Mouse (Mus musculus) v-Abl transformed pro-B cells (cell line): ENCODE data around the gene Gpkow.

ENCODE experiments used
- in situ Hi-C, 2 experiments: fragments of 400-800 bp; cut with MboI; formaldehyde crosslinking; loops; one replicate each; pipeline ENCODE4 v1.15.1; 2025; ENCODE audit not compliant: unreplicated experiment in 2 of 2

Gene Gpkow

DNA sequence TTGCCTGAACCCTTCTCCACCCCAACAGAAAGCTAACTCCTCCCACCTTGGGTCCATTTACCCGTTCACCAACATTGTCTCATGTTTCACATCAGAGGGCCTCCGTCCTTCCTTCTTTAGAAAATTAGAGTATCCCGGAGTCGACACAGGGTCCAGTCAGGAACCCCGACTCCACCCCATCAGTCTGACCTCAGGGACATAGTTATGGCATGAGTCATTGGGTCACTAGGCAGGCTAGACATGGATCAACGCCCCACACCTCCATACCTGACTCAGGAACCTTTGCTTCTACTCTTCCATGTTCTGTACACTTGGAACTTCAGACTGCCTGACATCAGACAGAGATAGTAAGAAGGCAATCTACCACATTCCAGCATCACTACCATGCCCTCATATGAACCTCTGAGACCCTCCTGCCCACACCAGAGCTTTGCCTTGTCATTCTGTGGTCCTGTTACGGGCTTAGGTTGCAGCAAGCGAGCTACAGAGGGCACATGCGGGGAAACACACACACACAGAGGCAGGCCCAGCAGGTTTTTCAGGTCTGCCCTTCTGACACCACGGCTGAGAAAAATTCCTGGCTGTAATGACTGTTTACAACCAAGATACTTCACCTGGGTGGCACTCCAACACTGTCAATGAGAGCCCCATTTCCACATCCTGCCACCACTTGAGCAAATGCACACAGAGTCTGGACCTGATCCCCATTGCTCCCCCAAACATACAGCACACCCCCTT, 43.3 kb downstream of the Gpkow start:
- in situ Hi-C loops, result loop anchor here in 1 of 2 experiments (10.0 kb wide), 1 partner anchor 55 kb away; no protein-coding TSS in a partner anchor

DNA sequence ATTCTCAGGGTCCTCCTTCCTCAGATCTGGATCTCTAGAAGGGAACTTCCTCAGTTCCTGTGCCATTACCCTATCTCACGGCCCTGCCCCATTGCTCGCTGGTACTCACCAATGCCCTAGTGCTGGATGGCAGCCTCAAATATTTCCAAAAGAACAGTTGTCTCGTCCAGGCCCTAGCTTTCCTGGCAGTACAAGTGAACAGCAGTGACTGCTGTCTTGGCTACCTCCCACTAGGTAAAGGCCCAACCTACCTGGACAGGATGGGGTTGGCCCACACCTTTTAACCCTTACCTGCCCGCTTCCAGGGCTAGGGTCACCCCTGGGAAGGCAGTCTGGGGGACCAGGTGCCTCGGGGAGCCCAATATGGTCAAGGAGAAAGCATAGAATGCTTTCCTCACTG, 44.2 kb downstream of the Gpkow start:
- in situ Hi-C loops, result loop anchor here in 1 of 2 experiments (10.0 kb wide), 1 partner anchor 54 kb away; no protein-coding TSS in a partner anchor

DNA sequence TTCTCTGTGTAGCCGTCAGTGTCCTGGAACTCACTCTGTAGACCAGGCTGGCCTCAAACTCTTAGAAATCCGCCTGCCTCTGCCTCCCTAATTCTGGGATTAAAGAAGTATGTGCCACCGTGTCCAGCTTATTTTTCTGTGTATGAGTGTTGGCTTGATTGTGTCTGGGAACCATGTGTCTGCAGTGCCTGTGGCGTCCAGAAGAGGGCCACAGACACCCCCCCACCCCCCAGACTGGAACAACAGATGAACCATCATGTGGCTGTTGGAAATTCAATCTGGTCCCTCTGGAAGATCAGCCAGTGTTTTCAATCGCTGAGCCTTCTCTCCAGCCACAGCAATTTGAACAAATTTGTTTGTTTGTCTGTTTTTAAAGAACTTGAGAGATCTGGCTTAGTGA, 46.5 kb downstream of the Gpkow start:
- in situ Hi-C loops, result loop anchor here in 1 of 2 experiments (10.0 kb wide), 1 partner anchor 51 kb away; no protein-coding TSS in a partner anchor

DNA sequence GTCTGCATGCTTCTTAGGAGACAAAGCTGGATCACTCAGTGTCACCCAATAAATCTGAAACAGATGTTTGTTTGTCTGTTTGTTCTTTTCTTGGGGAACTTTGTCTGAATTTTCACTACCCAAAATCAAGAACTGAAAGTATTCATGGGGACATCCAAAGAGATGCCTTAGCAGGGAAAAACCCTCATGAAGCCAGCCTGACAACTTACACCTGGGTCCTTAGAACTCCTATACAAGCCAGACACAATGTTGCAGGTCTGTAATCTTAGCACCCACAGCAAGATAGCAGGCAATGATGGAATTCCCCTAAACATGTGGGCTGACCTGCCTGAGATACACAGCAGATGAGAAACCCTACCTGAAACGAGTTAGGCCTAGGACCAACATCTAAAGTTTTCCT, 48.0 kb downstream of the Gpkow start:
- in situ Hi-C loops, result loop anchor here (5.0 to 10.0 kb wide), 2 partner anchors 47 to 50 kb away; no protein-coding TSS in a partner anchor

DNA sequence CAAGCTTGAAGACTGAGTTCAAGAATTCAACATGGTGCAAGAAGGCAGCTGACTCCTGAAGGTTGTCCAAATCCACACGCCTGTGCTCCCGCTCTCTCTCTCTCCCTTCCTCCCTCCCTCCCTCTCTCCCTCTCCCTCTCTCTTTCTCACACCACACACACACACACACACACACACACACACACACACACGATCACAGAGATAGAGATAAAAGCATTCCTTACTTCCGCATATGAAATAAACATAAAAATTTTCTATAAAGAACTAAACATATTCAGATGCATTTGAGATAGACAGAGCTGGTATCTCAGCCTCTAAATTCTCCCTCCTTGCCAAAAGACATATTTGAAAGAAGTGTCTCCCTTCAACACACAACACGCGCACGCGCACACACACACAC, 48.5 kb downstream of the Gpkow start:
- in situ Hi-C loops, result loop anchor here (5.0 to 10.0 kb wide), 2 partner anchors 47 to 49 kb away; no protein-coding TSS in a partner anchor

DNA sequence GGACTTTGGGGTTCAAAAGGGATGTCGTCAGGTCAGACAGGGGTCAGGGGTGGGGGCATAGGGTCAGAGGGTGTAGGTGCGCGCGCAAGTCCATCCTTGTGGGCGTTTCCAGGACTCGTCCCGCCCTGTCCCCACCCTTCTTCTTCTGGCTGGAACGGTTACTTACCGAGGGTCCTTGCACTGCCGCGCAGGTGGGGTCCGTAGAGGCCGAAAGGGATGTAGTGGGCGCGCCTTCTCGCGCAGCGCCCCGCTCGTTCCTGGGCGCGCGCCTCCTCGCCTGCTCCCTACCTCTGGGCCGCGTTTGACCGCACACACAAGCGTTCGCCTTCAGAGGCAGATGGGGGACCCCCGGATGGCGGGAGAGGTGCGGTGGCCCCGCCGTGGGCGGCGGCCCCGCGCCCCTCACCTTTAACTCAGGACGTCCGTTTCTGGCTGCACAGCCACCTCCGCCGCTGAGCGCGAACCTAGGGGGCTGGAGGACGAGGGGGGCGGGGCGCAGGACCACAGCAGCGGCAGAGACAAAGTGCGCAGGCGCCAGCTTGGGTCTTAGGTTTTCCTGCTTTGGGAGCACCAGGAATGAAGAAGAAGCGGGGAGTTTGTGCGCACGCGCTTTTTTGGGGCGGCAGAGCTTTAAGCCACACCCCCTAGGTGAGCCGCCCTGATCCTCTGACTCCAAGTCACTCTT, 53.6 kb downstream of the Gpkow start, which contains the start of gene Ccdc120:
Gene Ccdc120, minus strand, starts transcription at position 474 of the 685 bp plus-strand sequence.
- in situ Hi-C loops, result loop anchor here in 1 of 2 experiments (5.0 kb wide), 1 partner anchor 267 kb away; the partner anchor contains the start of gene Glod5

DNA sequence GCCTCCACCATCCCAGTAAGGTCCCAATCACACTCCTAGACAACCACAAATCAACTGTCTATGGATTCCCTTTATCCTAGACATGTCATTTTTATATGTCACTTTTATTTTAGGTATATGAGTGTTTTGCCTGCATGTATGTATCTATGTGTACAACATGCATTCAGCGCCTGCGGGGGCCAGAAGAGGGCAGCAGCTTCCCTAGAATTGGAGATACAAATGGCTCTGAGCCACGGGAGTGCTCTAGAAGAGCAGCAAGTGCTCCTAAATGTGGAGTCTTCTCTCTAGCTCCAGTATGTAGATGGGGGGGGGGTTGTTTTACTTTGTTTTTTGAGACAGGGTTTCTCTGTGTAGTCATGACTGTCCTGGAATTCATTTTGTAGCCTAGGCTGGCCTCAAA, 56.7 kb downstream of the Gpkow start:
- in situ Hi-C loops, result loop anchor here in 1 of 2 experiments (5.0 kb wide), 1 partner anchor 264 kb away; the partner anchor contains the start of gene Glod5
